Mouse (Mus musculus): Measurements from ENCODE around the gene Ap1s2. TPM values are rescaled to one million over a fixed set of nuclear protein-coding genes. Genes with fewer than 3 reads are reported as not detected.

Ap1s2 gene
- 100 to 1,000 TPM; 156 to 225 TPM for total RNA-seq (2023)

GRCm38 (mm10) chrX:163908337-163909250, at the start of gene Ap1s2:
Ap1s2 (plus strand) TSS chrX:163909017.

GRCm38 (mm10) chrX:163958467-163958875, 49.7 kb downstream of the Ap1s2 start, which contains the start of gene Zrsr2:
Zrsr2 (minus strand) TSS chrX:163958661.

Other genes starting within 250 kb of the Ap1s2 start
- under 1 TPM in 1 of 2 experiments, not detected in 1; 0.68 TPM for gene Rnf138rt1, start 147.7 kb upstream of the Ap1s2 start, total RNA-seq (2023)
- 10 to 100 TPM; 37.5 to 70.0 TPM for gene Zrsr2, start 49.6 kb downstream of the Ap1s2 start, total RNA-seq (2023)
- gene Car5b, start 119.0 kb downstream of the Ap1s2 start, total RNA-seq (2023): 1 to 10 TPM in 1 of 2 experiments, under 1 TPM in 1; 0.73 to 1.8 TPM
- 1 to 10 TPM; 4.7 to 5.6 TPM for gene Siah1b, start 167.5 kb downstream of the Ap1s2 start, total RNA-seq (2023)
- gene Cltrn, start 179.8 kb downstream of the Ap1s2 start, total RNA-seq (2023): not detected
- gene Ace2, start 230.3 kb downstream of the Ap1s2 start, total RNA-seq (2023): not detected

All from monocyte, adult 59 days (primary cell).